29 mouse cellular contexts compared by ENCODE assay signal in genomic region chr15:50423082-50423665, GRCm38 (mm10).
DNase-seq lines count a peak whose midpoint lies in the region; ATAC-seq and TF ChIP-seq lines count a peak whose summit lies in the region.
"Had no signal": no experiment of that assay in that cellular context is flagged by ENCODE, and none has a peak within 500 bp of the region (broad histone marks: within the 10 kb centered on the region; RNA-seq: fewer than 3 reads in every experiment).

No protein-coding gene starts in this region.

- no peaks in the 10 kb centered on the region for H3K9me3 ChIP-seq in forebrain, postnatal 0 days (ENCODE audit: low read length)
- H3K9me3 ChIP-seq in forebrain, embryonic 15.5 days, result no peaks in the 10 kb centered on the region
- H3K9me3 ChIP-seq in limb, embryonic 10.5 days (replicated peaks), result no peaks in the 10 kb centered on the region
- H3K9me3 ChIP-seq: embryonic facial prominence, embryonic 12.5 days; forebrain, embryonic 12.5 days; heart, embryonic 10.5 days; heart, embryonic 15.5 days; liver, embryonic 12.5 days; neural tube, embryonic 13.5 days had no signal

- no peak overlapping the region for H3K27ac ChIP-seq in forebrain, postnatal 0 days (ENCODE audit: low read depth, low read length)
- H3K27ac ChIP-seq in forebrain, embryonic 15.5 days (replicated peaks), result no peak overlapping the region
- no peak overlapping the region for H3K27ac ChIP-seq in limb, embryonic 10.5 days
- H3K27ac ChIP-seq: embryonic facial prominence, embryonic 12.5 days; forebrain, embryonic 12.5 days; heart, embryonic 10.5 days; heart, embryonic 15.5 days; kidney, postnatal 0 days; left cerebral cortex, adult 2 months; liver, embryonic 12.5 days; neural tube, embryonic 13.5 days had no signal

- no peaks in the 10 kb centered on the region for H3K4me1 ChIP-seq in forebrain, postnatal 0 days (ENCODE audit: insufficient read depth)
- H3K4me1 ChIP-seq in forebrain, embryonic 15.5 days, result no peaks in the 10 kb centered on the region
- H3K4me1 ChIP-seq in limb, embryonic 10.5 days, result no peaks in the 10 kb centered on the region
- H3K4me1 ChIP-seq: embryonic facial prominence, embryonic 12.5 days; forebrain, embryonic 12.5 days; heart, embryonic 10.5 days; heart, embryonic 15.5 days; liver, embryonic 12.5 days; neural tube, embryonic 13.5 days had no signal

- WGBS in forebrain, postnatal 0 days, result 47% methylated on average over 5 of the region's 5 CpGs
- 52% methylated on average over 5 of the region's 5 CpGs for WGBS in forebrain, embryonic 15.5 days
- 79% methylated on average over 5 of the region's 5 CpGs for WGBS in limb, embryonic 10.5 days

- H3K27me3 ChIP-seq in forebrain, postnatal 0 days (ENCODE audit: insufficient read depth, low read length), result no peaks in the 10 kb centered on the region
- H3K27me3 ChIP-seq in forebrain, embryonic 15.5 days, result no peaks in the 10 kb centered on the region
- H3K27me3 ChIP-seq in limb, embryonic 10.5 days (ENCODE audit: low read depth, poor library complexity, severe bottlenecking), result no peaks in the 10 kb centered on the region
- H3K27me3 ChIP-seq: CH12.LX; embryonic facial prominence, embryonic 12.5 days; forebrain, embryonic 12.5 days; heart, embryonic 15.5 days; liver, embryonic 12.5 days; neural tube, embryonic 13.5 days had no signal

- no peak for ATAC-seq in forebrain, postnatal 0 days
- ATAC-seq in forebrain, embryonic 15.5 days (replicated peaks), result no peak
- ATAC-seq: hindbrain, embryonic 16.5 days; liver, embryonic 12.5 days; liver, postnatal 0 days; midbrain, embryonic 16.5 days had no signal

- H3K4me3 ChIP-seq in forebrain, postnatal 0 days (ENCODE audit: low read depth, low read length), result no peak overlapping the region
- H3K4me3 ChIP-seq in forebrain, embryonic 15.5 days, result no peak overlapping the region
- H3K4me3 ChIP-seq in limb, embryonic 10.5 days, result no peak overlapping the region
- H3K4me3 ChIP-seq: embryonic facial prominence, embryonic 12.5 days; forebrain, embryonic 12.5 days; heart, embryonic 10.5 days; heart, embryonic 15.5 days; left cerebral cortex, adult 2 months; liver, embryonic 12.5 days; neural tube, embryonic 13.5 days had no signal

- H3K9ac ChIP-seq in forebrain, postnatal 0 days, result no peak overlapping the region
- H3K9ac ChIP-seq in forebrain, embryonic 15.5 days (replicated peaks), result no peak overlapping the region
- H3K9ac ChIP-seq: embryonic facial prominence, embryonic 12.5 days; forebrain, embryonic 12.5 days; heart, embryonic 15.5 days; liver, embryonic 12.5 days; liver, postnatal 0 days; neural tube, embryonic 13.5 days had no signal

- no peak overlapping the region for H3K4me2 ChIP-seq in forebrain, postnatal 0 days (ENCODE audit: low read depth)
- no peak overlapping the region for H3K4me2 ChIP-seq in forebrain, embryonic 15.5 days (replicated peaks)
- H3K4me2 ChIP-seq: embryonic facial prominence, embryonic 12.5 days; forebrain, embryonic 12.5 days; heart, embryonic 15.5 days; liver, embryonic 12.5 days; midbrain, embryonic 11.5 days; neural tube, embryonic 13.5 days had no signal

- intact Hi-C loops in left cerebral cortex, postnatal 4 days (cut with DNase I), result no loop called here

- H3K36me3 ChIP-seq in forebrain, postnatal 0 days (ENCODE audit: insufficient read depth), result no peaks in the 10 kb centered on the region
- no peaks in the 10 kb centered on the region for H3K36me3 ChIP-seq in forebrain, embryonic 15.5 days
- no peaks in the 10 kb centered on the region for H3K36me3 ChIP-seq in limb, embryonic 10.5 days
- H3K36me3 ChIP-seq: embryonic facial prominence, embryonic 12.5 days; forebrain, embryonic 12.5 days; heart, embryonic 10.5 days; heart, embryonic 15.5 days; liver, embryonic 12.5 days; neural tube, embryonic 13.5 days had no signal

- DNase-seq in forebrain, postnatal 0 days, result peak; percentile 1
- peak; percentile 4 for DNase-seq in 3134 (ENCODE audit: extremely low read depth, insufficient read length, low spot score)
- peak; percentile 83 for DNase-seq in Muller cell, postnatal 12 days (ENCODE audit: inconsistent ontology term)
- peak; percentile 74 for DNase-seq in brain, embryonic 14.5 days (ENCODE audit: low read depth)
- DNase-seq in limb, embryonic 10.5 days (ENCODE audit: low spot score), result no peak
- no peak for DNase-seq in left cerebral cortex, postnatal 4 days
- no peak for DNase-seq in retina, embryonic 14.5 days (ENCODE audit: low spot score)
- DNase-seq: adrenal gland, postnatal 25 days; cerebellum, adult 2 months; cerebellum, postnatal 25 days; gastrocnemius, postnatal 10 days; kidney, adult 2 months; kidney, postnatal 4 days; liver, postnatal 0 days; lung, postnatal 36 days; thymus, postnatal 4 days had no signal

- no peak for TF ChIP-seq CTCF in forebrain, postnatal 0 days (IDR thresholded peaks at IDR 0.05; ENCODE audit: low read depth)
- TF ChIP-seq CTCF in brain, embryonic 14.5 days (IDR thresholded peaks at IDR 0.05; ENCODE audit: borderline replicate concordance, extremely low read depth, insufficient read depth, insufficient read length), result no peak

- no peak for TF ChIP-seq POLR2A in brain, embryonic 14.5 days (IDR thresholded peaks at IDR 0.05; ENCODE audit: borderline replicate concordance, extremely low read depth, insufficient read depth, insufficient read length, poor library complexity, severe bottlenecking)

Comparison
In these comparisons a context has a peak if more than half of its experiments do, and no peak if none do; other contexts are left out.
1. DNase-seq: peak in forebrain, postnatal 0 days (single experiment), 3134 (single experiment), Muller cell, postnatal 12 days (single experiment) and brain, embryonic 14.5 days (single experiment); none in limb, embryonic 10.5 days (single experiment), left cerebral cortex, postnatal 4 days (single experiment) and retina, embryonic 14.5 days (single experiment).